Mouse (Mus musculus): ENCODE measurements at regions not wholly inside any gene's neighbourhood (a gene's known extent, or its start where the extent isn't known, plus 50 kb on each side); places are given as distances from the start of the nearest gene placed in this dataset.

GRCm38 (mm10) chr5:148714807-148715206 lies 162.2 kb upstream of the Ubl3 start:
- TF ChIP-seq POLR2A (IDR thresholded peaks at IDR 0.05; ENCODE audit: low read depth, low read length): no peak
- TF ChIP-seq CTCF (conservative IDR thresholded peaks at IDR 0.05; ENCODE audit: insufficient read depth, insufficient read length, low read depth, low read length): no peak
